Mouse (Mus musculus) gastrocnemius, postnatal 25 days (tissue): ENCODE measurements around the gene Use1. TPM values are rescaled to one million over a fixed set of nuclear protein-coding genes. Genes with fewer than 3 reads are reported as not detected.
A peak's percentile ranks its signal among the peaks of the same experiment; 100 is the strongest.

ENCODE experiments used
- DNase-seq: peaks from one replicate; pipeline ENCODE4 v3.0.0; 2022
- total RNA-seq, 2 experiments: library from RNA; stranded (reverse); gene quantifications; 1 replicate in 1 of 2; 2 replicates in 1 of 2; pipeline ENCODE4 v1.2.3; 2021

Use1 gene
- total RNA-seq, 2 experiments from 2014 or later = 84.5 to 94.4 TPM

- no peak for DNase-seq
Observed at GRCm38 (mm10) chr8:71376423-71377030, 9.9 kb downstream of the Use1 start.

DNA sequence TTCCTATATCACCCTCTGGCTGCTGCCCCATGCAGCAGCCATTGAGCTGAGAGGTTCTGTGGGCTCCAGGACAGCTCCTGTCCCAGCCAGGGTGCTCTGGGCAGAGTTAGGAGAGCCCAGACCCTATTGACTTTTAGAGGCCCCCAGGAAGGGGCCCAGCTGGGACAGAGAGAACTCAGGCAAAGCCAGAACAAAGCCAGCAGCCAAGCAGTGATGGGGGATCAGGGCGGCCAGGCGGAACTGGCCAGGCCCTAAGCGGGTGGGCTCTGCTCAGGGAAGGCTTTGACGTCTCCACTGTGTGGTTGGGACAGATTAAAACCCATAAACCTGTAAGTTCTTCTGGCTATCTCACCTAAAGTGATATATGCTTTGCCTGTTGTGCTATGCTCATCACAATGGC, 12.4 kb downstream of the Use1 start:
- no peak for DNase-seq

DNA sequence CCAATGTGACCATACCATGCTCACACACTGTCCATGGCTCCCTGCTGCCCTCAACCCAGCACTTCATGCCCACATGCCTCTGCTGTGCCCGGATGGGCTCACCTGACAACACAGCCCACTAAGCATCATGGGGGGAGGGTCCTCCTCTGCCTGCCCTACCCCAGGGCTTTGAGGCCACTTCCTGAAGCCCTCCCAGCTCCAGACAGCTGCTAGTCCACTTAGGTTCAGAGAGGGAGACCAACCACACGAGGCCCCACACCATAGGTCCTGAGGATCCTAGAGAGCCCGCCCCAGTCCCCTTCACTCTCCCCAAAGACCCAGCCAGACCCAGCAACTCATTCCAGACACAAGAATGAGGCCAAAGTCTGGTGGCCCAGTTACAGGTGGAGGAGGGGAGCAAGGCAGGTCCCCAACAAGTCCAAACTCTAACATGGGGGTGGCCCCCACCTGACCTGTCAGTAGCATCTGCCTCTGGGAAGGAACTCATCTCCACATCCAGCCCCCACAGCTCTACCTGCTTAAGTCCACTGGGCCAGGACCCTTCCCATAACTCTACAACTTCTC, 12.9 kb downstream of the Use1 start:
- DNase-seq = no peak

- no peak for DNase-seq
Observed at GRCm38 (mm10) chr8:71380178-71381171, 13.8 kb downstream of the Use1 start.

GRCm38 (mm10) chr8:71381421-71381970, 14.8 kb downstream of the Use1 start, which contains the start of gene Nr2f6:
Nr2f6 (minus strand) TSS chr8:71381960.
- peak; percentile 72 for DNase-seq

GRCm38 (mm10) chr8:71381971-71382961, 15.6 kb downstream of the Use1 start:
- peak; percentile 89 for DNase-seq

DNA sequence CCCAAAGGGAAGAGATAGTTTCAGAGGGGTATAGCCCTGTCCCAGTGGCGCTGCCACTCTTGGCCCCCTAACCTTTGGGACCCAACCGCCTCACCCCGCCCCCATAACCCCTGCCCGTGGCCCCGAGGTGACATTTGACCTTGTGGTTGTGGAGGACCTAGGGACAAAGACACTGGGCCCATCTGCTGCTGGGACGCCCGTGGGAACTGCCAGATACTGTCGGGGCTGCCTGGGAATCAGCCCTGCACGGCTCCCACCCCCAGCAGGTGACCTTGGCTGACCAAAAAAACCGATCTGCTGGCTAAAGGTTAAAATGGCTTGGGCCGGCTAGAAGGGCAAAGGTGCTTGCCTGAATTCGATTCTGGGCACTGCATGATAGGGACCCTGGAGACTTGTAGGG, 16.7 kb downstream of the Use1 start:
- DNase-seq = no peak

DNA sequence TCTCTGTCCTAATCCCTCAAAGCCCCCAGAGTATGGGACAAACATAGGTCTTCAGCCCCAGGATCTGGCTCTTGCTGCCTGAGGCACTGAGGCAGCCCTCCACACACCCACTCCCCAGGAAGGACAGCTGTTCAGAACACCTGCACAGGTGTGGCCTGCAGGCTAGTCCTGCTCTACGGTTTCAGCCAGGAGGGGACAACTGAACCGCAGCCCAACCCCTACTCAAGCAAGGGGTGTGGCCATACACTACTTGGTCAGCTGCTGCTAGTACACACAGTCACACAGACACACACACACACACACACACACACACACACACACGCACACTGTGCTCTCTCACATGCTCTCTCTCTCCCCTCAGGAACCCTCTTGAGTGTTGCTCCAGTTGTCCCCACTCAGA, 17.2 kb downstream of the Use1 start:
- no peak for DNase-seq

GRCm38 (mm10) chr8:71385212-71385835, 18.7 kb downstream of the Use1 start:
- DNase-seq = no peak

DNA sequence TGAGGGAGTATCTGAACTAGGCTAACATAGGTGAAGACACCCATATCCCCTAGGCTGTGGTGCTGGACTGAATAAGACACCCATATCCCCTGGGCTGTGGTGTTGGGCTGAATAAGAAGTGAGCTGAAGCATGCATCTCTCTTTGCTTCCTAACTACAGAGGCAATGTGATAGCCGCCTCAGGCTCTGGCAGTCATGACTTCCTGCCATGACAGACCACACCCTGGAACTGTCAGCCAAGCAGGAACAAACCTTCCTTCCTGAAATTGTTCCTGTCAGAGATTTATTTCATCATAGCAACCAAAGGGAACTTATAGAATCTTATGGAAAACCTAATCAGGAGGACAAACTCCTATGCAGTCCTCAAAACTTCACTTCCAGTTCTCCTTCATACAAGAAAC, 21.6 kb downstream of the Use1 start:
- no peak for DNase-seq

DNA sequence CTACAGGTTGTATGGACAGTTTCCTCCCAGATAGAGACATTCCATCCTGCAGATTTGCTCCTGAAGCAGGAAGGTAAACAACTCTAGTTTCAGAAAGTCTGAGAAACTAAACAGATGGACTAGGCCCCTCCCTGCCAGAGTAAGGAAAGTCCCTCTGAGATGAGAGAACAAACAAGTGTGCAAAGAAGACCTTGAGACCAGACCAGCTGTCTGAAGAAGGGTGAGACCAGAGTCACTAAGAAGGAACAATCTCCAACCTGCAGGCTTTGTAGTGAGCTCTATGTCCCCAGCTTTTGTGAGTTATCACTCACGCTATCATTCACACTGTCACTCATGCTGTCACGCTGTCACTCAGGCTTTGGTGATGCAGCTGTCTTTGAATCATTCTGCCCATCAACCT, 25.0 kb downstream of the Use1 start:
- DNase-seq = no peak

DNA sequence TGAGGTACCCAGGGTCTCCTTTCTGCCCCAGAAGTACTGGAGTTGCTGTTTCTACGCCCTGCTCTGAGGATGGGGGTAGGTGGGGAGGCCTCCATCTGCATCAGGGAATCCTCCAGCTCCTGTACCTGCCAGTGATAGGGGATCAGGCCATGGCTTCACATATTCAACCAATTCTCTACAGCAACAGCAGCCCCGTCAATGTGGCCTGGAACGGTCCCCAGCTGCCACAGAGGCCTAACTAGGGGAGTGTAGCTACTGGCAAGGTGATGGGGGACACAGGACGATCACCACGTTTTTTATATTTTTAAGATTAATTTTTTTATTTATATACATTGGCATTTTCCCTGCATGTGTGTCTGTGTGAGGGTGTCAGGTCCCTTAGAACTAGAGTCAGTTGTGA, 25.7 kb downstream of the Use1 start:
- DNase-seq = peak; percentile 5

- DNase-seq = peak; percentile 19
Observed at GRCm38 (mm10) chr8:71392871-71393270, 26.2 kb downstream of the Use1 start.

GRCm38 (mm10) chr8:71394481-71394880, 27.8 kb downstream of the Use1 start:
- DNase-seq = peak; percentile 4

DNA sequence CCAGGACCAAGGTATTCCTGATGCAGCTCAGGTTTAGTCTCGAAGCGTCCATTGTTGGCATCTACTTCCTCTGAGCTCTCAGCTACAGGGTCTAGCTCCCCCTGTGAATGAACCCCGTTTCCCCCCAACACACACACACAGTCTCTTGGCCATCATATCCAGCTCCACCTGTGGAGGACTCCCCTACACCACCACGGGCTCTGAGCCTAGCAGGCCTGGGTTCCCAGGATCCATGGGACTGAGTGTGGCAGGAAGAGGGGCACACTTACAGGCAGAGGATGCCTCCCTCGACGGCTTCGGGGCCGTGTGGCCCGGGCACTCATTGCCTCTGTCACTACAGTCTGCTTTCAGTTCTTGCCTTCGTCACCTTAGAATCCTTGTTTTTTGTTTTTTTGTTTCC, 28.4 kb downstream of the Use1 start:
- DNase-seq = peak; percentile 6

DNA sequence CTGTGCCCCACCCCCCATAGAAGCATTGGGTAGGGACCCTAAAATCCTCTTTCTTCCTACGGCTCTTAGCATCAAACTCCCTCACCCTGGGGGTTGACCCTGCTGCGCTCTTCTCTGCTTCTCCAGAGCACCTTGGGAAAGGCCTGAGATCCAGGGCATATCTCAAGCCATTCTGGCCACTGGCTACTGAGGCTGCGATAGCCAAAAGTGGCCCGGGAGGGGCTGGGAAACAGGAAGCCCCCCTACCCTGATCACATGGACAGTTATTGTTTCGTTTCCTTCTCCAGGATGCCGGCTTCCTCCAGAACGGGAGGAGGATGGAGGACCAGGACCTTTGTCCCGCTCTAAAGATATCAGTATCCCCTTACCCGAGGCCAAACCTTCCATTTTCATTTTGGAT, 29.0 kb downstream of the Use1 start, which contains the start of gene Ushbp1:
Ushbp1 (minus strand) TSS at position 174 of the 400 bp plus-strand sequence.
- peak; percentile 40 for DNase-seq

GRCm38 (mm10) chr8:71396639-71397305, 30.1 kb downstream of the Use1 start, which contains the start of gene Babam1:
Babam1 (plus strand) TSS chr8:71396861.
- DNase-seq = peak; percentile 93

GRCm38 (mm10) chr8:71397701-71398100, 31.1 kb downstream of the Use1 start:
- DNase-seq = no peak

- no peak for DNase-seq
Observed at GRCm38 (mm10) chr8:71400826-71401225, 34.2 kb downstream of the Use1 start.

DNA sequence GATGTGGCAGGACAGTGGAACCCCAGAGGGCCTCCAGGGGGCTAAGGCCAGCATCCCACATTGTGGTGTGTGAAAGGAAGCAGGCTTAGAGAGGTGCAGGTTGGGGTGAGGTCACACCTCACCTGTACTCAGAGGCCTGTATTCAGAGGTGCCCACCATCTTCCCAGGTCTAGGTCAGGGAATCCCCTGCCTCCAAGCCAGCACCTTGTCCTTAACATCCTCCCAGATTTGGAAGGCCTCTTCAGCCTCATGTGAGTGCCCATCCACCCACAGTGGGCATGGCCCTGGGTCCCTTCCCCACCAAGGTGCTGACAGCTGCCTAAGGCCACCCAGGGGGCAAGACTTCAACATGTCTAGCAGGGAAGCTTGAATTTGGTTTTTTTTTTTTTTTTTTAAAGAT, 34.8 kb downstream of the Use1 start:
- DNase-seq = no peak
